Mouse (Mus musculus) heart, adult 2 months (tissue): ENCODE measurements around the gene Gpm6a. TPM values are rescaled to one million over a fixed set of nuclear protein-coding genes. Genes with fewer than 3 reads are reported as not detected.

Experiments
- DNase-seq, 2 experiments: peaks; one replicate each; pipeline ENCODE4 v3.0.0; 2021
- H3K27ac ChIP-seq: fragments of 200-600 bp; 2 replicates; pipeline ENCODE4 v1.8.1; 2022
- H3K27me3 ChIP-seq: fragments of 200-500 bp; 2 replicates; pipeline ENCODE4 v1.6.1; 2012; ENCODE audit warnings: mild to moderate bottlenecking, low read length, inconsistent platforms, mixed read lengths; ENCODE audit not compliant: control insufficient read depth, insufficient read depth
- H3K36me3 ChIP-seq: fragments of 200-500 bp; 2 replicates; pipeline ENCODE4 v1.6.1; 2012; ENCODE audit warnings: low read length, inconsistent platforms; ENCODE audit not compliant: control insufficient read depth, insufficient read depth
- H3K4me1 ChIP-seq: fragments of 200-500 bp; 2 replicates; pipeline ENCODE4 v1.6.1; 2011; ENCODE audit warnings: low read length; ENCODE audit not compliant: control insufficient read depth, insufficient read depth
- H3K4me3 ChIP-seq: fragments of 200-600 bp; 2 replicates; pipeline ENCODE4 v1.8.1; 2022
- H3K79me2 ChIP-seq: fragments of 200-500 bp; replicated peaks from 2 replicates; pipeline ENCODE4 v1.6.1; 2012; ENCODE audit warnings: mild to moderate bottlenecking, inconsistent platforms, low read length, moderate library complexity, mixed read lengths; ENCODE audit not compliant: control insufficient read depth, insufficient read depth
- H3K9ac ChIP-seq: fragments of 200-500 bp; 2 replicates; pipeline ENCODE4 v1.6.1; 2012; ENCODE audit warnings: low read depth, mild to moderate bottlenecking, control low read depth, inconsistent platforms, low read length, mixed read lengths
- CTCF ChIP-seq: fragments of 200-600 bp; IDR thresholded peaks from 2 replicates; pipeline ENCODE4 v1.8.1; 2022; ENCODE audit warnings: antibody characterized with exemption, mild to moderate bottlenecking, moderate library complexity
- EP300 ChIP-seq: fragments of 200-500 bp; IDR thresholded peaks from 2 replicates; pipeline ENCODE4 v1.6.1; 2011; ENCODE audit warnings: low read depth, low read length, control low read depth; ENCODE audit not compliant: insufficient read depth
- POLR2A ChIP-seq: fragments of 200-500 bp; IDR thresholded peaks from 2 replicates; pipeline ENCODE4 v1.6.1; 2011; ENCODE audit warnings: mild to moderate bottlenecking, low read depth, low read length, control low read depth; ENCODE audit not compliant: insufficient read depth
- WGBS: fragments of 180-500 bp; shearing (Covaris S2); methylation state at CpG from one replicate; pipeline ENCODE4 v1.1.7; 2018; 5-methylcytosine and 5-hydroxymethylcytosine counted together
- intact Hi-C: fragments of 180-260 bp; cut with DNase I; formaldehyde crosslinking; loops from one replicate; pipeline ENCODE4 v1.15.1; 2025
- long read RNA-seq: library from polyadenylated mRNA; stranded (forward); transcript quantifications from one replicate; pipeline ENCODE4 v2.0.0, GENCODE M21; 2021
- polyA plus RNA-seq: library from polyadenylated mRNA; depleted of rRNA; stranded (reverse); fragments of >200 nt; gene quantifications from 2 replicates; pipeline ENCODE4 v1.2.3, GENCODE M21; 2012; rRNA removed
- total RNA-seq, 2 experiments: library from RNA; stranded (reverse); gene quantifications; 2 replicates each; pipeline ENCODE4 v1.2.3; 2021

The Gpm6a gene
- total RNA-seq (10 to 100 TPM in 1 of 2 experiments, 1 to 10 TPM in 1; 9.0 to 10.6 TPM), polyA plus RNA-seq (5.8 and 10.5 TPM in 2 replicates)
- long read RNA-seq, partial matches to known transcripts: 17 of 18 reads
- long read RNA-seq, other reads (novel, unspliced or antisense): 1 of 18 reads

- WGBS: 44% methylated on average over 13 of the region's 13 CpGs
- Histone ChIP-seq H3K79me2 (no peaks in the 10 kb centered on the region), H3K27me3 (no peaks in the 10 kb centered on the region), H3K27ac (no peak within 1 kb of the TSS), H3K36me3 (no peaks in the 10 kb centered on the region), H3K9ac (no peak within 1 kb of the TSS), H3K4me1 (no peaks in the 10 kb centered on the region), H3K4me3 (no peak within 1 kb of the TSS)
- TF ChIP-seq CTCF: no peak
- TF ChIP-seq POLR2A: no peak
- TF ChIP-seq EP300: no peak
- intact Hi-C loops: no loop called here
- DNase-seq: no peak
These were observed at the start of gene Gpm6a for GRCm38 (mm10) chr8:54954741-54955455. TSS of gene Gpm6a (plus strand) at chr8:54954843.

DNA sequence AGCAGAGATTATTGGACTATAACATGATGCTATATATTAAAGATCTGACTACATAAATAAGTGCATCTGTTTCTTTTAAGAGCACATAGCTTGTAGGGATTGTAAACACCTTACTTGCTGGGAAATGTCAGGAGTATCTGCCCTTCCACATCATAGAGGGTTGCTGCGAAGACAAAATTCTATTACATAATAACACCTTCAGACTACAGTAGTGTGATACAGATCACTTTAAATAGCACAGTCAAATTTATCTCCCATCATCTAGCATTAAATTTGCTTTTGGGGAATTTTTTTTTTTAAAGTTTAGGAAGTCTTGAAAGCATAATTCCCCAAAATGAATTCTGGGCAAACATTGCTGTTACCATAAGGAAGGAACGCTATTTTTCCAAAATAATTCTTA lies 41.8 kb upstream of the Gpm6a start:
- H3K27me3 ChIP-seq: no peaks in the 10 kb centered on the region

GRCm38 (mm10) chr8:54917710-54918109 lies 36.9 kb upstream of the Gpm6a start:
- WGBS: 58% methylated on average over 9 of the region's 9 CpGs

More for the DNA sequence above, 41.8 kb upstream of the Gpm6a start:
- H3K36me3 ChIP-seq: no peaks in the 10 kb centered on the region
- no peak for TF ChIP-seq POLR2A
- TF ChIP-seq EP300: no peak
- no peak for TF ChIP-seq CTCF
- no peak overlapping the region for H3K4me3 ChIP-seq
- H3K79me2 ChIP-seq: no peaks in the 10 kb centered on the region
- no peak for DNase-seq
- no peak overlapping the region for H3K9ac ChIP-seq
- no peak overlapping the region for H3K27ac ChIP-seq
- no peaks in the 10 kb centered on the region for H3K4me1 ChIP-seq
- intact Hi-C loops: no loop called here
- 91% methylated on average over 2 of the region's 2 CpGs for WGBS

DNA sequence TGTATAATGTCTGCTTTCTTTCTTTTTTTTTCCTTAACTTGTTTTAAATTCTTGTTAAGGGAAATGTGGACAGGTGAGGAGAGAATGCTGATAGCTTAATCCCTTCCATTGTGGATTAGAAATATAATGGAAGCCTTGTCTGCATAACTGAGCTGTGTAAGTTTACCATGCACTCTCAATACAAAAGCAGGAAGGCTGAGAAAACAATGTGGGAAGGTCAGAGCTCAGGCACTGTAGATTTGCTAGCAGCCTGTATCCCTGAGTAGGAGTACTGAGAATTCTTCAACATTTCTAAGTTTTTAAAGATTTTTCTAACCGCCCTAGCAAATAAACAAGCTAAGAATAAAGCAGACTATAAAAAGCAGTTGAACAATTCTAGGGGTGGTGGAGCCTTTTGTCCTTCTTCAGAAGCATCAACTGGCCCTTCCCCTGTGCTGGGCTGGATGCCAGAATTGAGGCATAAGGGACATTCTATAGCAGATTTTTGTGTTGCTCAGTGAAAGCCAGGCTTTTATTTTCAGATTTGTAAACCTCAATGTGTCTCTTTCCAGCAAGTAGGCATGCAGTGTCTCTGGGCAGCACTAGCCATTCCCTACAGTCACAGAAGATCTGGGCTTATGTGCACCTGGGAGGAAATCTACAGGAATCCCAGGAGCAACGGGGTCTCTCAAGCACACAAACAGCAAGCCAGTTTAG lies 32.3 kb upstream of the Gpm6a start:
- H3K36me3 ChIP-seq: no peaks in the 10 kb centered on the region
- H3K27ac ChIP-seq: no peak overlapping the region
- H3K4me1 ChIP-seq: no peaks in the 10 kb centered on the region
- no peaks in the 10 kb centered on the region for H3K27me3 ChIP-seq
- TF ChIP-seq POLR2A (no peak), CTCF (no peak), EP300 (no peak)
- intact Hi-C loops: no loop called here
- no peak overlapping the region for H3K9ac ChIP-seq
- WGBS: 42% methylated on average over 2 of the region's 2 CpGs
- no peaks in the 10 kb centered on the region for H3K79me2 ChIP-seq
- DNase-seq: no peak
- H3K4me3 ChIP-seq: no peak overlapping the region

More at GRCm38 (mm10) chr8:54917710-54918109, 36.9 kb upstream of the Gpm6a start:
- no peaks in the 10 kb centered on the region for H3K79me2 ChIP-seq
- no peaks in the 10 kb centered on the region for H3K27me3 ChIP-seq
- no peak overlapping the region for H3K9ac ChIP-seq
- DNase-seq: no peak
- intact Hi-C loops: no loop called here
- H3K27ac ChIP-seq: no peak overlapping the region
- no peaks in the 10 kb centered on the region for H3K4me1 ChIP-seq
- TF ChIP-seq EP300: no peak
- TF ChIP-seq CTCF: no peak
- TF ChIP-seq POLR2A: no peak
- H3K4me3 ChIP-seq: no peak overlapping the region
- no peaks in the 10 kb centered on the region for H3K36me3 ChIP-seq

GRCm38 (mm10) chr8:54924936-54925335 lies 29.7 kb upstream of the Gpm6a start:
- Histone ChIP-seq H3K27ac (no peak overlapping the region), H3K4me1 (no peaks in the 10 kb centered on the region), H3K36me3 (no peaks in the 10 kb centered on the region), H3K27me3 (no peaks in the 10 kb centered on the region), H3K9ac (no peak overlapping the region), H3K4me3 (no peak overlapping the region), H3K79me2 (no peaks in the 10 kb centered on the region)
- no peak for TF ChIP-seq EP300
- 76% methylated on average over 3 of the region's 3 CpGs for WGBS
- intact Hi-C loops: no loop called here
- no peak for DNase-seq

GRCm38 (mm10) chr8:54932306-54932705 lies 22.3 kb upstream of the Gpm6a start:
- intact Hi-C loops: no loop called here
- no peak overlapping the region for H3K4me3 ChIP-seq
- WGBS: 57% methylated on average over 2 of the region's 2 CpGs
- no peaks in the 10 kb centered on the region for H3K36me3 ChIP-seq
- DNase-seq: no peak
- H3K79me2 ChIP-seq: no peaks in the 10 kb centered on the region
- no peak overlapping the region for H3K27ac ChIP-seq
- no peak for TF ChIP-seq CTCF
- TF ChIP-seq POLR2A: no peak
- TF ChIP-seq EP300: no peak
- no peak overlapping the region for H3K9ac ChIP-seq
- H3K4me1 ChIP-seq: no peaks in the 10 kb centered on the region
- H3K27me3 ChIP-seq: no peaks in the 10 kb centered on the region
